Mouse (Mus musculus): ENCODE results near the gene Polr1c. TPM values are rescaled to one million over a fixed set of nuclear protein-coding genes. Genes with fewer than 3 reads are reported as not detected.

The Polr1c gene
- polyA plus RNA-seq, 1 experiment = 63.0 TPM

GRCm38 (mm10) chr17:46221601-46222000 is 26.3 kb downstream of the Polr1c start:
- no peak overlapping the region for H3K27ac ChIP-seq (ENCODE audit: insufficient read depth, low read depth, low read length)
- H3K4me3 ChIP-seq (ENCODE audit: insufficient read depth, low read depth, low read length) = no peak overlapping the region
- 87% methylated on average over 3 of the region's 3 CpGs for WGBS
- no peak for DNase-seq
- peaks cover 13% of the 10 kb centered on the region for H3K36me3 ChIP-seq (ENCODE audit: control insufficient read depth, insufficient read depth, low read length)
- no peaks in the 10 kb centered on the region for H3K4me1 ChIP-seq (ENCODE audit: control insufficient read depth, insufficient read depth, low read length)
- H3K27me3 ChIP-seq (replicated peaks; ENCODE audit: control insufficient read depth, insufficient read depth, low read length) = no peaks in the 10 kb centered on the region
- no peak for TF ChIP-seq POLR2A (IDR thresholded peaks at IDR 0.05; ENCODE audit: low read depth, low read length)
- TF ChIP-seq CTCF (conservative IDR thresholded peaks at IDR 0.05; ENCODE audit: insufficient read depth, insufficient read length, low read depth, low read length) = no peak

GRCm38 (mm10) chr17:46210550-46210949 is 37.3 kb downstream of the Polr1c start:
- TF ChIP-seq POLR2A (IDR thresholded peaks at IDR 0.05; ENCODE audit: low read depth, low read length) (no peak), CTCF (conservative IDR thresholded peaks at IDR 0.05; ENCODE audit: insufficient read depth, insufficient read length, low read depth, low read length) (no peak)
- no peak overlapping the region for H3K27ac ChIP-seq (ENCODE audit: insufficient read depth, low read depth, low read length)
- peak; percentile 28 for DNase-seq
- H3K4me1 ChIP-seq (ENCODE audit: control insufficient read depth, insufficient read depth, low read length) = peaks cover 11% of the 10 kb centered on the region; the same call in 1 of the 2 replicates
- peaks cover 1% of the 10 kb centered on the region; the same call in 1 of the 2 replicates for H3K36me3 ChIP-seq (ENCODE audit: control insufficient read depth, insufficient read depth, low read length)
- H3K27me3 ChIP-seq (replicated peaks; ENCODE audit: control insufficient read depth, insufficient read depth, low read length) = no peaks in the 10 kb centered on the region
- WGBS = 40% methylated on average over 3 of the region's 3 CpGs
- no peak overlapping the region for H3K4me3 ChIP-seq (ENCODE audit: insufficient read depth, low read depth, low read length)

- Histone ChIP-seq H3K4me1 (ENCODE audit: control insufficient read depth, insufficient read depth, low read length) (peaks cover 20% of the 10 kb centered on the region; the same call in 1 of the 2 replicates), H3K4me3 (ENCODE audit: insufficient read depth, low read depth, low read length) (no peak overlapping the region), H3K36me3 (ENCODE audit: control insufficient read depth, insufficient read depth, low read length) (peaks cover 1% of the 10 kb centered on the region; the same call in 1 of the 2 replicates), H3K27ac (ENCODE audit: insufficient read depth, low read depth, low read length) (peak overlapping the region; percentile 63; the same call in 1 of the 2 replicates), H3K27me3 (replicated peaks; ENCODE audit: control insufficient read depth, insufficient read depth, low read length) (no peaks in the 10 kb centered on the region)
- DNase-seq = peak; percentile 60
- no peak for TF ChIP-seq POLR2A (IDR thresholded peaks at IDR 0.05; ENCODE audit: low read depth, low read length)
- TF ChIP-seq CTCF (conservative IDR thresholded peaks at IDR 0.05; ENCODE audit: insufficient read depth, insufficient read length, low read depth, low read length) = no peak
Observed at GRCm38 (mm10) chr17:46206676-46207075, 41.2 kb downstream of the Polr1c start.

- no peaks in the 10 kb centered on the region for H3K27me3 ChIP-seq (replicated peaks; ENCODE audit: control insufficient read depth, insufficient read depth, low read length)
- no peaks in the 10 kb centered on the region; the same call in 1 of the 2 replicates for H3K36me3 ChIP-seq (ENCODE audit: control insufficient read depth, insufficient read depth, low read length)
- WGBS = under 1% methylated on average over 20 of the region's 20 CpGs
- TF ChIP-seq POLR2A (IDR thresholded peaks at IDR 0.05; ENCODE audit: low read depth, low read length) = no peak
- peak overlapping the region; percentile 96 for H3K4me3 ChIP-seq (ENCODE audit: insufficient read depth, low read depth, low read length)
- peak overlapping the region; percentile 42 for H3K27ac ChIP-seq (ENCODE audit: insufficient read depth, low read depth, low read length)
- H3K4me1 ChIP-seq (ENCODE audit: control insufficient read depth, insufficient read depth, low read length) = peaks cover 20% of the 10 kb centered on the region; the same call in 1 of the 2 replicates
- peak; percentile 52 for DNase-seq
Observed at GRCm38 (mm10) chr17:46203078-46203477, 44.8 kb downstream of the Polr1c start.

GRCm38 (mm10) chr17:46202421-46203071 is 45.3 kb downstream of the Polr1c start, which contains the start of the genes Polh and Xpo5:
TSS of gene Polh (minus strand) at chr17:46202645.
TSS of gene Xpo5 (plus strand) at chr17:46202782.
- Histone ChIP-seq H3K4me3 (ENCODE audit: insufficient read depth, low read depth, low read length) (peak within 1 kb of the TSS; percentile 96), H3K36me3 (ENCODE audit: control insufficient read depth, insufficient read depth, low read length) (no peaks in the 10 kb centered on the region; the same call in 1 of the 2 replicates), H3K27me3 (replicated peaks; ENCODE audit: control insufficient read depth, insufficient read depth, low read length) (no peaks in the 10 kb centered on the region), H3K4me1 (ENCODE audit: control insufficient read depth, insufficient read depth, low read length) (peaks cover 20% of the 10 kb centered on the region; the same call in 1 of the 2 replicates), H3K27ac (ENCODE audit: insufficient read depth, low read depth, low read length) (peak within 1 kb of the TSS; percentile 42)
- DNase-seq = peak; percentile 96
- TF ChIP-seq POLR2A (IDR thresholded peaks at IDR 0.05; ENCODE audit: low read depth, low read length) (peak; percentile 39), CTCF (conservative IDR thresholded peaks at IDR 0.05; ENCODE audit: insufficient read depth, insufficient read length, low read depth, low read length) (no peak)
- WGBS = under 1% methylated on average over 66 of the region's 66 CpGs

- H3K4me1 ChIP-seq (ENCODE audit: control insufficient read depth, insufficient read depth, low read length) = peaks cover 9% of the 10 kb centered on the region; the same call in 1 of the 2 replicates
- TF ChIP-seq POLR2A (IDR thresholded peaks at IDR 0.05; ENCODE audit: low read depth, low read length) (no peak), CTCF (conservative IDR thresholded peaks at IDR 0.05; ENCODE audit: insufficient read depth, insufficient read length, low read depth, low read length) (no peak)
- no peaks in the 10 kb centered on the region for H3K36me3 ChIP-seq (ENCODE audit: control insufficient read depth, insufficient read depth, low read length)
- no peak overlapping the region for H3K27ac ChIP-seq (ENCODE audit: insufficient read depth, low read depth, low read length)
- no peaks in the 10 kb centered on the region for H3K27me3 ChIP-seq (replicated peaks; ENCODE audit: control insufficient read depth, insufficient read depth, low read length)
- DNase-seq = no peak
- WGBS = 36% methylated on average over 6 of the region's 6 CpGs
- H3K4me3 ChIP-seq (ENCODE audit: insufficient read depth, low read depth, low read length) = no peak overlapping the region
Observed at GRCm38 (mm10) chr17:46201151-46201550, 46.7 kb downstream of the Polr1c start.

Other genes starting within 250 kb of the Polr1c start
- 336 and 398 TPM in 2 replicates for gene Vegfa, start 215.7 kb downstream of the Polr1c start, polyA plus RNA-seq (2012; rRNA removed)
- 94.6 and 120 TPM in 2 replicates for gene Mrps18a, start 137.1 kb downstream of the Polr1c start, polyA plus RNA-seq (2012; rRNA removed)
- 34.8 and 37.2 TPM in 2 replicates for gene Rsph9, start 103.8 kb downstream of the Polr1c start, polyA plus RNA-seq (2012; rRNA removed)
- 17.3 and 19.2 TPM in 2 replicates for gene Mad2l1bp, start 94.5 kb downstream of the Polr1c start, polyA plus RNA-seq (2012; rRNA removed)
- 69.7 and 80.4 TPM in 2 replicates for gene Gtpbp2, start 87.0 kb downstream of the Polr1c start, polyA plus RNA-seq (2012; rRNA removed)
- 3.8 and 4.0 TPM in 2 replicates for gene Polh, start 45.4 kb downstream of the Polr1c start, polyA plus RNA-seq (2012; rRNA removed)
- gene Xpo5, start 45.3 kb downstream of the Polr1c start, polyA plus RNA-seq (2012; rRNA removed) = 18.5 and 20.5 TPM in 2 replicates
- 246 and 292 TPM in 2 replicates for gene Yipf3, start within 50 bp of the Polr1c start, polyA plus RNA-seq (2012; rRNA removed)
- 1.1 and 1.4 TPM in 2 replicates for gene Lrrc73, start 5.5 kb upstream of the Polr1c start, polyA plus RNA-seq (2012; rRNA removed)
- gene Tjap1, start 35.0 kb upstream of the Polr1c start, polyA plus RNA-seq (2012; rRNA removed) = 23.1 and 29.7 TPM in 2 replicates
- 0.61 and 1.1 TPM in 2 replicates for gene Dlk2, start 49.4 kb upstream of the Polr1c start, polyA plus RNA-seq (2012; rRNA removed)
- gene Abcc10, start 80.3 kb upstream of the Polr1c start, polyA plus RNA-seq (2012; rRNA removed) = 16.8 and 27.8 TPM in 2 replicates
- gene Zfp318, start 135.7 kb upstream of the Polr1c start, polyA plus RNA-seq (2012; rRNA removed) = 11.8 and 14.3 TPM in 2 replicates
- 2.9 and 3.7 TPM in 2 replicates for gene Crip3, start 180.9 kb upstream of the Polr1c start, polyA plus RNA-seq (2012; rRNA removed)
- 164 and 283 TPM in 2 replicates for gene Slc22a7, start 190.4 kb upstream of the Polr1c start, polyA plus RNA-seq (2012; rRNA removed)
- gene Ttbk1, start 239.6 kb upstream of the Polr1c start, polyA plus RNA-seq (2012; rRNA removed) = 1.4 and 1.6 TPM in 2 replicates
- gene Dnph1, start 248.7 kb upstream of the Polr1c start, polyA plus RNA-seq (2012; rRNA removed) = 20.7 and 22.8 TPM in 2 replicates